Comparison of ENCODE assay signal across 8 mouse cellular contexts in the genomic region with DNA sequence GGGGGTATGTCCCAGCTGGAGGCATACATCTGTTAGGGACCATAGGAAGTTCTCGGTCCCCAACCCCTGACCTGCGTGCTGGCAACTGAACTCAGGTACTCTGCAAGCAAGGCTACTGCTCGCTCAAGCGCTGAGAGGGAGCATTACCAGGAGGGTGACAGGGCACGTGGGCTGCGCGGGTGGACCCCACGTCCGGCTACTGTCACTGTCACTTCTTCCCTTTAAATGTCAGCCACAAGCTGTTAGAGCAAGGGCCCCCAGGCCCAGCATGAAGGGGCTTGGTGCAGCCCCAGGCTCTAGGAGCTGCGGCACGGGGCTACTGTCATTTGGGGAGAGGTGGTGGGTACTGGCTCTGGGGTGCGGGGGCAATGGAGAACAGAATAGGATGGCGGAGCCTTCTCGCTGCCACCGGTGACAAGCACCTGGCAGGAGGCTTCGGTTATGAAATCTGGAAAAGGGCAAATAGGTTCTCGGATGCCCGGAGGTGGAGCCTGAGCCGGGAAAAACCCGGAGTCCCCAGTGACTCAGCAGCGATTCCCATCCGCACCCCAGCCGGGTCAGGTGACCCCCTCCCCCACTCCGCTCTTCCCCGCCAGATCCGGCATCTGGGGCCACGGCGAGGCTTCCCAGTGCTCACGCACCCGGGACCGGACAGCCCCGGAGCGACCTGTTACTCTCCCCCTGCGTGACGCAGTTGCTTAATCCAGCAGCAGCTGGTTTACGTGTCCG. TPM values are rescaled to one million over a fixed set of nuclear protein-coding genes. Genes with fewer than 3 reads are reported as not detected.
A peak's percentile ranks its signal among the peaks of the same experiment; 100 is the strongest.
DNase-seq lines count a peak whose midpoint lies in the region; ATAC-seq and TF ChIP-seq lines count a peak whose summit lies in the region.

No protein-coding gene starts in this region.

- TF ChIP-seq EP300 in CH12.LX (IDR thresholded peaks at IDR 0.05; ENCODE audit: low read length), result peak; percentile 53

- no peak overlapping the region for H3ac ChIP-seq in myocyte (ENCODE audit: control insufficient read depth, insufficient read length)

- in situ Hi-C loops in CH12.LX (cut with MboI; ENCODE audit: low pct_ligation_motif_present, low pct_unique_long_range_greater_than_20kb, low sequenced_read_pairs), result no loop called here

- H3K9me3 ChIP-seq in CH12.LX (replicated peaks; ENCODE audit: low read length), result peaks cover 3% of the 10 kb centered on the region
- H3K9me3 ChIP-seq in embryonic facial prominence, embryonic 13.5 days, result no peaks in the 10 kb centered on the region
- no peaks in the 10 kb centered on the region for H3K9me3 ChIP-seq in hindbrain, embryonic 11.5 days (ENCODE audit: control insufficient read depth, low read length)

- no peak for TF ChIP-seq RAD21 in CH12.LX (IDR thresholded peaks at IDR 0.05; ENCODE audit: low read depth, low read length)

- H3K4me3 ChIP-seq in CH12.LX (replicated peaks in 1 of 3; ENCODE audit: low read depth in 2 of 3, low read length in 2 of 3, poor library complexity in 1 of 3) (peak overlapping the region; percentile 7 to 64 (median 26)), myocyte (no peak overlapping the region)
- H3K4me3 ChIP-seq in embryonic facial prominence, embryonic 13.5 days, result peak overlapping the region; percentile 27
- H3K4me3 ChIP-seq in hindbrain, embryonic 11.5 days (ENCODE audit: low read depth, low read length), result no peak overlapping the region
- H3K4me3 ChIP-seq in liver, adult 2 months (ENCODE audit: insufficient read depth, low read depth, low read length), result peak overlapping the region; percentile 35

- peaks cover 7% of the 10 kb centered on the region for H3K27me3 ChIP-seq in CH12.LX (replicated peaks)
- peaks cover 42% of the 10 kb centered on the region for H3K27me3 ChIP-seq in embryonic facial prominence, embryonic 13.5 days
- peaks cover 28% of the 10 kb centered on the region for H3K27me3 ChIP-seq in hindbrain, embryonic 11.5 days (ENCODE audit: control insufficient read depth, insufficient read depth, low read length)
- H3K27me3 ChIP-seq in liver, adult 2 months (ENCODE audit: control insufficient read depth, insufficient read depth, low read length), result no peaks in the 10 kb centered on the region
- no peaks in the 10 kb centered on the region for H3K27me3 ChIP-seq in myocyte (ENCODE audit: control insufficient read depth, insufficient read depth, insufficient read length)

- peak; percentile 42; the same call in 1 of the 2 replicates for ATAC-seq in cerebellum, adult (ENCODE audit: insufficient number of reproducible peaks, low FRiP score, low TSS enrichment)
- no peak for ATAC-seq in embryonic facial prominence, embryonic 13.5 days (ENCODE audit: insufficient number of reproducible peaks, insufficient read depth, low FRiP score, low TSS enrichment, low read depth)
- ATAC-seq in hindbrain, embryonic 11.5 days (ENCODE audit: low FRiP score), result no peak

- peak overlapping the region; percentile 34; the same call in 1 of the 2 replicates for H3K27ac ChIP-seq in CH12.LX (ENCODE audit: insufficient read depth, low read depth)
- H3K27ac ChIP-seq in embryonic facial prominence, embryonic 13.5 days, result no peak overlapping the region
- no peak overlapping the region for H3K27ac ChIP-seq in hindbrain, embryonic 11.5 days (ENCODE audit: low read depth, low read length)
- H3K27ac ChIP-seq in liver, adult 2 months (replicated peaks; ENCODE audit: insufficient read depth, low read depth, low read length), result no peak overlapping the region

- no peak for TF ChIP-seq CTCF in CH12.LX (conservative IDR thresholded peaks at IDR 0.05 in 1 of 2, IDR thresholded peaks at IDR 0.05 in 1 of 2; ENCODE audit: low read depth in 2 of 2, low read length in 2 of 2)
- TF ChIP-seq CTCF in liver, adult 2 months (IDR thresholded peaks at IDR 0.05; ENCODE audit: low read depth, low read length), result no peak

- TF ChIP-seq POLR2A in CH12.LX (IDR thresholded peaks at IDR 0.05; ENCODE audit: low read depth, low read length) (0 out of 2 replicates have a peak, but pooled peaks have one; percentile 13), myocyte (IDR thresholded peaks at IDR 0.05; ENCODE audit: insufficient read length, low read depth) (no peak)
- TF ChIP-seq POLR2A in liver, adult 2 months (IDR thresholded peaks at IDR 0.05; ENCODE audit: extremely low read depth, insufficient read depth, low read length), result no peak

- 0 out of 2 replicates have a peak overlapping the region, but pooled peaks have one; percentile 31 for H3K9ac ChIP-seq in CH12.LX (ENCODE audit: insufficient read depth, low read depth)
- peak overlapping the region; percentile 59 for H3K9ac ChIP-seq in embryonic facial prominence, embryonic 13.5 days
- no peak overlapping the region for H3K9ac ChIP-seq in hindbrain, embryonic 11.5 days (ENCODE audit: low read depth, low read length)
- peak overlapping the region; percentile 42 for H3K9ac ChIP-seq in liver, adult 2 months (ENCODE audit: low read depth, low read length)

- DNase-seq in cerebellum, postnatal 10 days, result no peak
- DNase-seq in CH12.LX (ENCODE audit: extremely low read depth), result no peak
- DNase-seq in hindbrain, embryonic 11.5 days (ENCODE audit: low spot score), result no peak
- DNase-seq in liver, adult 2 months (ENCODE audit: extremely low read depth, low read depth, low spot score), result peak; percentile 78
- DNase-seq in frontal cortex, postnatal 10 days (ENCODE audit: low spot score in 2 of 2), result no peak

- H3K36me3 ChIP-seq in CH12.LX (replicated peaks in 1 of 2; ENCODE audit: control insufficient read depth in 1 of 2, insufficient read depth in 1 of 2, low read length in 1 of 2) (no peaks in the 10 kb centered on the region), myocyte (ENCODE audit: control insufficient read depth, insufficient read depth) (no peaks in the 10 kb centered on the region)
- H3K36me3 ChIP-seq in embryonic facial prominence, embryonic 13.5 days, result no peaks in the 10 kb centered on the region
- H3K36me3 ChIP-seq in hindbrain, embryonic 11.5 days (ENCODE audit: control insufficient read depth, insufficient read depth, low read length), result no peaks in the 10 kb centered on the region
- H3K36me3 ChIP-seq in liver, adult 2 months (ENCODE audit: control insufficient read depth, insufficient read depth, low read length), result no peaks in the 10 kb centered on the region

- H3K79me2 ChIP-seq in CH12.LX (replicated peaks; ENCODE audit: control insufficient read depth, extremely low read depth, insufficient read depth, poor library complexity, severe bottlenecking) (no peaks in the 10 kb centered on the region), myocyte (ENCODE audit: control insufficient read depth, insufficient read depth) (no peaks in the 10 kb centered on the region)
- H3K79me2 ChIP-seq in liver, adult 2 months (ENCODE audit: control insufficient read depth, insufficient read depth, low read length), result no peaks in the 10 kb centered on the region

- dilution Hi-C loops in CH12.LX (cut with MboI; ENCODE audit: extremely low pct_ligation_motif_present, extremely low pct_unique_long_range_greater_than_20kb, low sequenced_read_pairs), result no loop called here

- 9% methylated on average over 37 of the region's 37 CpGs for WGBS in embryonic facial prominence, embryonic 13.5 days
- 13% methylated on average over 37 of the region's 37 CpGs for WGBS in hindbrain, embryonic 11.5 days
- 9% methylated on average over 37 of the region's 37 CpGs for WGBS in liver, adult 2 months

- H3K4me2 ChIP-seq in CH12.LX (ENCODE audit: insufficient read depth, low read depth, poor library complexity, severe bottlenecking), result peak overlapping the region; percentile 77
- peak overlapping the region; percentile 55 for H3K4me2 ChIP-seq in embryonic facial prominence, embryonic 13.5 days
- peak overlapping the region; percentile 11; the same call in 1 of the 2 replicates for H3K4me2 ChIP-seq in hindbrain, embryonic 11.5 days (replicated peaks; ENCODE audit: low read depth, low read length)
- H3K4me2 ChIP-seq in myocyte (ENCODE audit: low read depth), result peak overlapping the region; percentile 72

- H3K4me1 ChIP-seq in CH12.LX (ENCODE audit: control insufficient read depth in 1 of 2, insufficient read depth in 2 of 2), result peaks cover 28 to 71% of the 10 kb centered on the region in 2 experiments
- peaks cover 15% of the 10 kb centered on the region for H3K4me1 ChIP-seq in embryonic facial prominence, embryonic 13.5 days
- H3K4me1 ChIP-seq in hindbrain, embryonic 11.5 days (replicated peaks; ENCODE audit: control insufficient read depth, insufficient read depth, low read length), result peaks cover 5% of the 10 kb centered on the region; the same call in 1 of the 2 replicates
- H3K4me1 ChIP-seq in liver, adult 2 months (ENCODE audit: control insufficient read depth, insufficient read depth, low read length), result peaks cover 12% of the 10 kb centered on the region

RNA-seq across cellular contexts. Expression of a gene that starts 29.3 kb away (rescaled TPM):
- total RNA-seq in CH12.LX (2012; rRNA removed), result 0.46 and 0.47 TPM in 2 replicates
- not detected in 2 replicates for total RNA-seq in CH12.LX (2014; rRNA removed)
- 0.24 and 0.68 TPM in 2 replicates for polyA plus RNA-seq in CH12.LX (2012; ENCODE audit: insufficient read length, low read depth)
- 11.3 and 13.1 TPM in 2 replicates for polyA plus RNA-seq in embryonic facial prominence, embryonic 13.5 days (2015; fragmentation: Nextera tagmentation; extraction: Ambion mirVana)
- 6.6 and 7.2 TPM in 2 replicates for polyA plus RNA-seq in hindbrain, embryonic 11.5 days (2014; fragmentation: Nextera tagmentation; extraction: Ambion mirVana)
- total RNA-seq in liver, adult 2 months (2014; rRNA removed), result 0.09 and 0.13 TPM in 2 replicates
- polyA plus RNA-seq in liver, adult 2 months (2012; rRNA removed), result 0.65 TPM in 2 replicates
- polyA plus RNA-seq in myocyte (2012; fragmentation: generic; extraction: Trizol), result 0.47 TPM

RNA-seq across cellular contexts. Expression of a gene that starts 40.1 kb away (rescaled TPM):
- total RNA-seq in CH12.LX (2012; rRNA removed), result not detected in 2 replicates
- not detected in 2 replicates for total RNA-seq in CH12.LX (2014; rRNA removed)
- not detected in 2 replicates for polyA plus RNA-seq in CH12.LX (2012; ENCODE audit: insufficient read length, low read depth)
- polyA plus RNA-seq in embryonic facial prominence, embryonic 13.5 days (2015; fragmentation: Nextera tagmentation; extraction: Ambion mirVana), result 0.80 and 1.0 TPM in 2 replicates
- polyA plus RNA-seq in hindbrain, embryonic 11.5 days (2014; fragmentation: Nextera tagmentation; extraction: Ambion mirVana), result 3.4 and 5.8 TPM in 2 replicates
- total RNA-seq in liver, adult 2 months (2014; rRNA removed), result 0.07 TPM in 1 of 2 replicates, not detected in the other
- polyA plus RNA-seq in liver, adult 2 months (2012; rRNA removed), result not detected in 2 replicates
- 0.42 TPM for polyA plus RNA-seq in myocyte (2012; fragmentation: generic; extraction: Trizol)

RNA-seq across cellular contexts. Expression of a gene that starts 51.8 kb away (rescaled TPM):
- total RNA-seq in CH12.LX (2012; rRNA removed) (6.3 and 7.2 TPM in 2 replicates), CH12.LX (2014; rRNA removed) (3.5 and 3.9 TPM in 2 replicates)
- polyA plus RNA-seq in CH12.LX (2012; ENCODE audit: insufficient read length, low read depth) (4.2 and 4.3 TPM in 2 replicates), myocyte (2012; fragmentation: generic; extraction: Trizol) (21.8 TPM)
- polyA plus RNA-seq in embryonic facial prominence, embryonic 13.5 days (2015; fragmentation: Nextera tagmentation; extraction: Ambion mirVana), result 22.6 and 22.7 TPM in 2 replicates
- polyA plus RNA-seq in hindbrain, embryonic 11.5 days (2014; fragmentation: Nextera tagmentation; extraction: Ambion mirVana), result 9.2 and 11.0 TPM in 2 replicates
- total RNA-seq in liver, adult 2 months (2014; rRNA removed), result 6.1 and 6.9 TPM in 2 replicates
- polyA plus RNA-seq in liver, adult 2 months (2012; rRNA removed), result 13.2 and 14.1 TPM in 2 replicates

RNA-seq across cellular contexts. Expression of a gene that starts 55.5 kb away (rescaled TPM):
- total RNA-seq in CH12.LX (2012; rRNA removed) (36.2 and 52.5 TPM in 2 replicates), CH12.LX (2014; rRNA removed) (19.3 and 24.4 TPM in 2 replicates)
- polyA plus RNA-seq in CH12.LX (2012; ENCODE audit: insufficient read length, low read depth) (14.9 and 16.4 TPM in 2 replicates), myocyte (2012; fragmentation: generic; extraction: Trizol) (52.2 TPM)
- polyA plus RNA-seq in embryonic facial prominence, embryonic 13.5 days (2015; fragmentation: Nextera tagmentation; extraction: Ambion mirVana), result 29.0 and 29.9 TPM in 2 replicates
- polyA plus RNA-seq in hindbrain, embryonic 11.5 days (2014; fragmentation: Nextera tagmentation; extraction: Ambion mirVana), result 13.8 and 14.6 TPM in 2 replicates
- total RNA-seq in liver, adult 2 months (2014; rRNA removed), result 2.1 and 8.3 TPM in 2 replicates
- 1.4 and 1.8 TPM in 2 replicates for polyA plus RNA-seq in liver, adult 2 months (2012; rRNA removed)

Comparison
In these comparisons a context has a peak if more than half of its experiments do, and no peak if none do; other contexts are left out.
1. H3K4me2 ChIP-seq: peak in every context shown above with its lines; median percentile 77 in CH12.LX; 72 in myocyte; 55 in embryonic facial prominence, embryonic 13.5 days; 11 in hindbrain, embryonic 11.5 days.
2. H3K4me3 ChIP-seq: peak in CH12.LX (3 of 3), embryonic facial prominence, embryonic 13.5 days (single experiment) and liver, adult 2 months (single experiment); none in hindbrain, embryonic 11.5 days (single experiment) and myocyte (single experiment).